Mouse (Mus musculus) layer of hippocampus, adult 9-11 months (tissue): ENCODE measurements around the gene Plekhm2.
A peak's percentile ranks its signal among the peaks of the same experiment; 100 is the strongest.

Experiments used
- DNase-seq: peaks from one replicate; pipeline ENCODE4 v3.0.0; 2022

Gene Plekhm2

GRCm38 (mm10) chr4:141659739-141660138, 5.0 kb downstream of the Plekhm2 start:
- DNase-seq: no peak

- no peak for DNase-seq
These were observed 5.7 kb downstream of the Plekhm2 start for GRCm38 (mm10) chr4:141658846-141659484.

GRCm38 (mm10) chr4:141656932-141657331, 7.8 kb downstream of the Plekhm2 start:
- no peak for DNase-seq

- peak; percentile 60 for DNase-seq
These were observed 8.6 kb downstream of the Plekhm2 start for GRCm38 (mm10) chr4:141655908-141656608.

- DNase-seq: no peak
These were observed 10.2 kb downstream of the Plekhm2 start for GRCm38 (mm10) chr4:141654509-141654908.

- no peak for DNase-seq
These were observed 10.9 kb downstream of the Plekhm2 start for GRCm38 (mm10) chr4:141653813-141654212.

- no peak for DNase-seq
These were observed 11.7 kb downstream of the Plekhm2 start for GRCm38 (mm10) chr4:141653044-141653443.

- no peak for DNase-seq
These were observed 12.8 kb downstream of the Plekhm2 start for GRCm38 (mm10) chr4:141651944-141652343.

GRCm38 (mm10) chr4:141651286-141651685, 13.4 kb downstream of the Plekhm2 start:
- no peak for DNase-seq

- no peak for DNase-seq
These were observed 15.5 kb downstream of the Plekhm2 start for GRCm38 (mm10) chr4:141649244-141649643.

- no peak for DNase-seq
These were observed 16.4 kb downstream of the Plekhm2 start for GRCm38 (mm10) chr4:141648262-141648661.

GRCm38 (mm10) chr4:141647187-141647586, 17.5 kb downstream of the Plekhm2 start:
- DNase-seq: no peak

- DNase-seq: no peak
These were observed 18.7 kb downstream of the Plekhm2 start for GRCm38 (mm10) chr4:141645988-141646387.

- DNase-seq: peak; percentile 88
These were observed 21.4 kb downstream of the Plekhm2 start for GRCm38 (mm10) chr4:141643118-141643855.

- DNase-seq: no peak
These were observed 22.5 kb downstream of the Plekhm2 start for GRCm38 (mm10) chr4:141641961-141642811.

GRCm38 (mm10) chr4:141641353-141641771, 23.3 kb downstream of the Plekhm2 start:
- DNase-seq: no peak

- DNase-seq: no peak
These were observed 25.2 kb downstream of the Plekhm2 start for GRCm38 (mm10) chr4:141639474-141639873.

- DNase-seq: no peak
These were observed 28.0 kb downstream of the Plekhm2 start for GRCm38 (mm10) chr4:141636693-141637092.

GRCm38 (mm10) chr4:141635991-141636390, 28.7 kb downstream of the Plekhm2 start:
- no peak for DNase-seq

- no peak for DNase-seq
These were observed 32.4 kb downstream of the Plekhm2 start for GRCm38 (mm10) chr4:141632111-141632873.

- no peak for DNase-seq
These were observed 33.4 kb downstream of the Plekhm2 start for GRCm38 (mm10) chr4:141631250-141631649.

GRCm38 (mm10) chr4:141630021-141630420, 34.7 kb downstream of the Plekhm2 start:
- DNase-seq: no peak
